7 mouse cellular contexts compared by ENCODE assay signal in genomic region chr2:119112438-119113112, GRCm38 (mm10). TPM values are rescaled to one million over a fixed set of nuclear protein-coding genes. Genes with fewer than 3 reads are reported as not detected.
DNase-seq lines count a peak whose midpoint lies in the region; ATAC-seq and TF ChIP-seq lines count a peak whose summit lies in the region.

Gene Rad51, plus strand, starts transcription at chr2:119112793.

- peak within 1 kb of the TSS; percentile 58 for H3K9ac ChIP-seq in intestine, postnatal 0 days (ENCODE audit: low read depth, low read length)
- peak within 1 kb of the TSS; percentile 66 for H3K9ac ChIP-seq in midbrain, embryonic 12.5 days (replicated peaks)

- intact Hi-C loops in left cerebral cortex, postnatal 4 days (cut with DNase I): no loop called here

- TF ChIP-seq POLR2A in small intestine, adult 2 months (IDR thresholded peaks at IDR 0.05; ENCODE audit: low read depth, low read length): no peak; the same call in 1 of the 2 replicates

- DNase-seq in adrenal gland, postnatal 10 days: peak; percentile 88
- peak; percentile 90 for DNase-seq in embryonic facial prominence, embryonic 10.5 days (ENCODE audit: low spot score)
- DNase-seq in gonadal fat pad, adult 2 months (ENCODE audit: low read depth): peak; percentile 81
- DNase-seq in left cerebral cortex, postnatal 4 days: peak; percentile 82

- WGBS in embryonic facial prominence, embryonic 10.5 days: under 1% methylated on average over 51 of the region's 51 CpGs
- WGBS in intestine, postnatal 0 days: under 1% methylated on average over 51 of the region's 51 CpGs
- under 1% methylated on average over 51 of the region's 51 CpGs for WGBS in midbrain, embryonic 12.5 days
- WGBS in small intestine, adult 2 months: under 1% methylated on average over 51 of the region's 51 CpGs

- ATAC-seq in intestine, postnatal 0 days: peak; percentile 94
- peak; percentile 94 for ATAC-seq in midbrain, embryonic 12.5 days (ENCODE audit: low FRiP score, low read depth)

- peak within 1 kb of the TSS; percentile 98 for H3K4me2 ChIP-seq in intestine, postnatal 0 days (replicated peaks; ENCODE audit: low read depth)
- H3K4me2 ChIP-seq in midbrain, embryonic 12.5 days (replicated peaks): peak within 1 kb of the TSS; percentile 99

- H3K4me3 ChIP-seq in embryonic facial prominence, embryonic 10.5 days: peak within 1 kb of the TSS; percentile 76
- H3K4me3 ChIP-seq in intestine, postnatal 0 days (ENCODE audit: low read depth, low read length): peak within 1 kb of the TSS; percentile 86
- H3K4me3 ChIP-seq in midbrain, embryonic 12.5 days: peak within 1 kb of the TSS; percentile 75
- peak within 1 kb of the TSS; percentile 84 for H3K4me3 ChIP-seq in small intestine, adult 2 months (ENCODE audit: low read depth, low read length)

- TF ChIP-seq CTCF in intestine, postnatal 0 days (IDR thresholded peaks at IDR 0.05; ENCODE audit: low read depth): no peak
- TF ChIP-seq CTCF in small intestine, adult 2 months (IDR thresholded peaks at IDR 0.05; ENCODE audit: extremely low read depth, insufficient read length, insufficient replicate concordance, low read depth, low read length): no peak

- peak within 1 kb of the TSS; percentile 86 for H3K27ac ChIP-seq in embryonic facial prominence, embryonic 10.5 days (replicated peaks)
- peak within 1 kb of the TSS; percentile 89 for H3K27ac ChIP-seq in intestine, postnatal 0 days (ENCODE audit: low read depth, low read length)
- peak within 1 kb of the TSS; percentile 80 for H3K27ac ChIP-seq in midbrain, embryonic 12.5 days (replicated peaks)
- peak within 1 kb of the TSS; percentile 97 for H3K27ac ChIP-seq in small intestine, adult 2 months (ENCODE audit: insufficient read depth, low read depth, low read length)

- H3K27me3 ChIP-seq in embryonic facial prominence, embryonic 10.5 days (replicated peaks; ENCODE audit: low read depth, poor library complexity, severe bottlenecking): no peaks in the 10 kb centered on the region
- H3K27me3 ChIP-seq in intestine, postnatal 0 days (replicated peaks; ENCODE audit: control insufficient read depth, insufficient read depth, low read length): no peaks in the 10 kb centered on the region
- H3K27me3 ChIP-seq in midbrain, embryonic 12.5 days: no peaks in the 10 kb centered on the region
- H3K27me3 ChIP-seq in small intestine, adult 2 months (ENCODE audit: control insufficient read depth, insufficient read depth, low read length): no peaks in the 10 kb centered on the region

- peaks cover 46% of the 10 kb centered on the region for H3K36me3 ChIP-seq in embryonic facial prominence, embryonic 10.5 days (replicated peaks)
- no peaks in the 10 kb centered on the region for H3K36me3 ChIP-seq in intestine, postnatal 0 days (ENCODE audit: control insufficient read depth, insufficient read depth)
- H3K36me3 ChIP-seq in midbrain, embryonic 12.5 days: 0 out of 2 replicates have a peak, but pooled peaks cover 11% of the 10 kb centered on the region
- peaks cover 2% of the 10 kb centered on the region for H3K36me3 ChIP-seq in small intestine, adult 2 months (ENCODE audit: control insufficient read depth, insufficient read depth, low read length)

- H3K9me3 ChIP-seq in embryonic facial prominence, embryonic 10.5 days: no peaks in the 10 kb centered on the region
- H3K9me3 ChIP-seq in intestine, postnatal 0 days (ENCODE audit: control insufficient read depth): no peaks in the 10 kb centered on the region
- H3K9me3 ChIP-seq in midbrain, embryonic 12.5 days: no peaks in the 10 kb centered on the region

- H3K4me1 ChIP-seq in embryonic facial prominence, embryonic 10.5 days: peaks cover 14% of the 10 kb centered on the region
- H3K4me1 ChIP-seq in intestine, postnatal 0 days (replicated peaks; ENCODE audit: control insufficient read depth, insufficient read depth, low read length): no peaks in the 10 kb centered on the region; the same call in 1 of the 2 replicates
- peaks cover 16% of the 10 kb centered on the region for H3K4me1 ChIP-seq in midbrain, embryonic 12.5 days
- 0 out of 2 replicates have a peak, but pooled peaks cover 2% of the 10 kb centered on the region for H3K4me1 ChIP-seq in small intestine, adult 2 months (ENCODE audit: control insufficient read depth, insufficient read depth, insufficient read length, low read length)

RNA-seq across cellular contexts. Expression of gene Rad51, which starts in this region (rescaled TPM):
- total RNA-seq in adrenal gland, postnatal 10 days (2021): 1 to 10 TPM; 9.1 to 9.3 TPM
- polyA plus RNA-seq in embryonic facial prominence, embryonic 10.5 days (2016; fragmentation: Nextera tagmentation; extraction: Ambion mirVana): 90.9 and 94.1 TPM in 2 replicates
- 2.1 and 2.6 TPM in 2 replicates for polyA plus RNA-seq in gonadal fat pad, adult 2 months (2012; rRNA removed)
- polyA plus RNA-seq in intestine, postnatal 0 days (2015; fragmentation: Nextera tagmentation; extraction: Ambion mirVana): 8.6 and 10.3 TPM in 2 replicates
- 1 to 10 TPM; 4.8 to 7.3 TPM for total RNA-seq in left cerebral cortex, postnatal 4 days (2021)
- 46.3 and 51.3 TPM in 2 replicates for polyA plus RNA-seq in midbrain, embryonic 12.5 days (2016; fragmentation: Nextera tagmentation; extraction: Ambion mirVana)
- polyA plus RNA-seq in small intestine, adult 2 months (2012; rRNA removed): 4.6 and 8.7 TPM in 2 replicates

Comparison
In these comparisons a context has a peak if more than half of its experiments do, and no peak if none do; other contexts are left out.
1. Peak in every context shown above with its lines: DNase-seq, ATAC-seq, H3K4me3 ChIP-seq and H3K27ac ChIP-seq.